Mouse (Mus musculus): ENCODE measurements around the gene Commd9.

The Commd9 gene

DNA sequence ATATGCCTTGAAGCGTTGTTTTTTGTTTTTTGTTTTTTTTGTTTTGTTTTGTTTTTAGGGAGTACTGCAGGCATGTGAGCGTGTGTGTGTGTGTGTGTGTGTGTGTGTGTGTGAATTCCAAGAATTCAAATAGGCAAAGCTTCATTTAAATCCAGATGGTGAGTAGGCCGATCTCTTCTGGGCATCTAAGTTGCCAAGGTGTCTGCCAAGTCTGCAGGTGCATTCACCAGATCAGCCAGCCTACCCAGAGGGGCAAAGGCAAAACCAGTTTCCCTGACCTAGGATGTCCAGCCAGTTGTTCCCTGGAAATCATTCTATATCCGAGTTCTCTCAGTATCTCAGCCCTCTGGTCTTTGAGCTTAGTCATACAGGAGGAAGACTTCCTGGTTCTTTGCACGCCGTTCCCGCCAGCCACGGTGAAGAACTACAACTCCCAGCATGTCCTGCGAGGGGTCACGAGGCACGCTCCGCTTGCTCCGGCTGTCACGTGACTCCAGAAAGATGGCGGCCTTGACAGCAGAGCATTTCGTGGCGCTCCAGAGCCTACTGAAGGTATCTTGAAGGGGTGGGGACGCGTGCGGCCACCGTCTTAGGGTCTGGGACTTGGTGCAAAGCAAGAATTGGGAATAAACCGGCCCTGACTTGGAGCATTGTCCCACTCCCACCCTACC, at the start of gene Commd9:
Gene Commd9, plus strand, starts transcription at position 480 of the 671 bp plus-strand sequence.
- peak; percentile 97 for DNase-seq (ENCODE audit: low spot score in 2 of 2)

DNA sequence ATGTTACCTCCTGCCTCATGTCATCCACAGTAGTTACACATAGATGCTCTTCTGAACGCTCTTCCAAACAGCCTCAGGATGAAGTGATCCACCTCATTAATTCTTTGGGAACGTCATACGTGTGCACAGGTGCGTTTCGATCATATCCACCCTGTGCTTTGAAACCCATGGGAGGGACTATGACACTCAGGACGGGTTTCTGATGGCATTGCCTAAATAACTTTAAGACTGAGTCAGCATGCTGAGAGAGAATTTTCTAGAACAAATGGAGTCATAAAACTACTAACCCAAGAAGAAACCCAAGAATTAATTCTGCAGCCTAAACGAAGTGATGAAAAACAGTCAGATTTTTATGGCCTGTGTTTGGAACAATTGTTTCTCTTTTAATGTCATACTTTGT, 43.3 kb upstream of the Commd9 start:
- DNase-seq (ENCODE audit: low spot score in 2 of 2): no peak

DNA sequence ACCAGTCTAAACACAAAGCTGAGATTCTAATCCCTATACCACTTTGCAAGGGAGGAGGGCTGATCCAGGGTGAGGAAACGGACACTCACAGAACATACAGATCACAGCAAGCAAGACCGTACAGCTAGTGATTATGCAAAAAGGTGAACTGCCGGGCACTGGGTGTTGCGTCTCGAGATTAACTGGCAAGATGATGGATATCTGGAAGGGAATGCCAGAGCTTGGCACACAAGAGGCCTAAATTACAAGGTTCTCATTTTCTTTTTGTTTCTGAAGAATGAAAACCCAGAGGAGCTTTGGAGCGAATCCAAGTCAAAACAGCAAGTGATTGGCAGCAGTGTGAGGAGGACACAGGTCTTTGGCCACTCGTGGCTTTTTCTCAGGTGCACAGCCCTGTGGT, 31.3 kb upstream of the Commd9 start:
- DNase-seq (ENCODE audit: low spot score in 2 of 2): no peak

DNA sequence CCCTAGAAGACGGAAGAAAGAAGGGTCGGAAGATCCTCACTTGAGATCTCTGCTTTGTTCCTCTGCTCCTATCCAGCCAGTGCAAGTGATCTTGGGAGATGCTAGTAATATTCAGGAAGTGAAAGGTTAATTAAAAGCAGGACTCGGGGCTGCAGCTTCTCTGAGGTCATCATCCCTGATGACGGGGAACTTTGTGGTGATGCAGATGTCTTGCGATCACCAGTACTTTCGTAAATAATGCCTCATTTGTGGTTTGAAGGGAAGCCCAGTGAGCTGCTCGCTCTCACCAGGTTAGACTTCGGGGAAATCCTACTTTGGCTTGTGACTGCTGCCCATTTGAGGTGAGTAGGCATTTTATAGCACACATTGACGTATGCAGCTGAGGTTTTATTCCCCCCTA, 29.9 kb upstream of the Commd9 start:
- no peak for DNase-seq (ENCODE audit: low spot score in 2 of 2)

DNA sequence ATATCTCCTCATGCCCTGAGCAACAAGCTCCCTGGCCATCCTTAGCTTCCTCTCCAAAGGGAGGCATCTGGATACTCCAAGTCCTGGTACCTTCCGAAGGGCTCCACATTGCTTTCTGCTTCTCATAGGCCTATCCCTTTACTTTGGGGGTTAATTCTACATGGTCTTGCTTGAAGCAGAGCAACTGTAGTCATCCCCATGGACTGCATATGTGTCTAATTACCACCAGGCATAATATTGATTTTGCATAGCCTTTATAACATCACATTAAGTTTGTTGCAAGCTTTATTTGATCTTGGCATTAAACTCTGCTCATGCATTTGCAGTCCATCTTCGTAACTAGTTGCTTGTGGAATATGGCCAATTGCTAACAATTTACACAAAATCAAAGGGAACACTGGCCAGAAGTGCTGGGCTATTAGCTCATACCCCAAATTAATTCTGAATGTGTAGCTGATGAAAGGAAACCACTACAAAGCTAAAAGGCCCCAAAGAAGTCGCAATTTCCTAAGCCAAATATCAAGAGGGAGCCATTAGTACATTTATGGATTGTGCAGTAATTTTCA, 25.0 kb upstream of the Commd9 start:
- DNase-seq (ENCODE audit: low spot score in 2 of 2): no peak

DNA sequence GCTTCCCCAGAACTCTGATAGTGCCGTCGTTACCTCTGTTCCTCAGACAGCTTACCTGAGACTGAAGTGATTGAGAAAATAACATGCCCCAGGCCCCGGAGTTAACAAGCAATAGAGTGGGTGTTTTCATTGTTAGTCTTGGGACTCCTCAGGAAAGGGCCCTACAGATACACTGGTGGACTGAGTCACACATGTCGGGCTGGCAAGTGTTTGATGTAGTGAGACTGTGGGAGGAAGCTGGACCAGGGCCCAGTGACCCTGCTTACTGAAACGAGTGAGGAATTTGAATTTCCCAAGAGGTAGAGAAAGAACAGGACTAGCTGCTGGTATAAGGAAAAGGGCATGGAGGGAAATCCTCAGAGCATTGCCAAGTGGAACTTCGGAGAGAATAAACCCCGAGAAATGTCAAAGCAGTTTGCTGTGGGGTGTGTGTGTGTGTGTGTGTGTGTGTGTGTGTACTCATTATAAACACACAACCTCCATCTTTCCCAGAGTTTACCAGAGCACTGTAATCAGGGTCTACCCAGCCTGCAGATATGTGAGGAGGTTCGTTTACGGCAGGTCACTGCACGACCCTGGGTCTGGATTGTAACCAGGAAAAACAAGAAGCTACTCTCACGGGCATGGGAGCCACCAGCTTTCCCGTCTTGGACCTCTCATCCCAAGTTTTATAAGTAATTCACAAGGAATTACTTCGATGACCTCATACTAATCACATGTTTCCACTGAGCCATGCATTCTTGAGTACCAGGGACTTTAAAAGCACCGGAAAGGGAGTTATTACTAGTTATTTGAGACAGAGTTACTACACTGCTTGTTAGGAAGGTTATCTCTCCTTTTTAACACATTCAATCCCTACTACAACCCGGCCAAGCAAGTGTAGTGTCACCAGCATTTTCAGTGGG, 23.6 kb upstream of the Commd9 start:
- peak; percentile 62 to 63 for DNase-seq (ENCODE audit: low spot score in 2 of 2)

DNA sequence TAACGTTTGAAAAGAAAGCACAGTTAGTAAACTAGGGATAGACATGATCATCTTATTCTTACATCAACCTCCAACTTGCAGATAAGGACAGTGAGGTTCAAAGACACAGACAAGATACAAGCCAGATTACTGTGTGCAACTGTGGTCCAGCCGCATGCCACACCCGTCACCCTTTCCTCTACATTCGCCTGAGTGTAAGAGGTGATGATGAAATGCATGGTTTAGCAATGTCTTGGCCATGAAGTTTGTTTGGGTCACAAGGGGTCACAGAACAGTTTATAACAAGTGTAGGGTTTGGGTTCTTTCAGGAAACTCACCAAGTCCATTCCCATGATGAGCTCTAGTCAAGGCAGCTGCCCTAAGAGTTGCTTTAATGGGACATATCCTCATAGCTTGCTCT, 17.4 kb upstream of the Commd9 start:
- DNase-seq (ENCODE audit: low spot score in 2 of 2): no peak

DNA sequence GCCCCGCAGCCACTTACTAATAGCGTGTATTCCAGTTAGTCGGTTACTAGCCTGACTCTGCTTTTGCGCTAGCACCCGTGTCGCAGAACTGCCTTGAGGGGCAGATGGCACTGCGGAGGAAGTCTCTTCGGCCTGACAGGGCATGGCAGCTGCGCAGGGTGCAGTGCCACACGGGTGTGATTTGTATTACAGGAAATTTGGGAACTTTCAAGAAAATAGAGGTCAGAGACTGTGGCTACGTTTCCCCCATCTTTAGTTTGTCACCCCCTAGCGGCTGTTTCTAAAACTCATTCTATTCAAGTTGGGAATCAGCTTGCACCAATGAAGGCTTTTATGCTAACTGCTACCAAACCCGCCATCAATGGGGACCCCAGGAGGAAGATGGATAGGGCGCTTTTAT, 14.9 kb upstream of the Commd9 start:
- DNase-seq (ENCODE audit: low spot score in 2 of 2): peak in 1 of 2 experiments; percentile 40

DNA sequence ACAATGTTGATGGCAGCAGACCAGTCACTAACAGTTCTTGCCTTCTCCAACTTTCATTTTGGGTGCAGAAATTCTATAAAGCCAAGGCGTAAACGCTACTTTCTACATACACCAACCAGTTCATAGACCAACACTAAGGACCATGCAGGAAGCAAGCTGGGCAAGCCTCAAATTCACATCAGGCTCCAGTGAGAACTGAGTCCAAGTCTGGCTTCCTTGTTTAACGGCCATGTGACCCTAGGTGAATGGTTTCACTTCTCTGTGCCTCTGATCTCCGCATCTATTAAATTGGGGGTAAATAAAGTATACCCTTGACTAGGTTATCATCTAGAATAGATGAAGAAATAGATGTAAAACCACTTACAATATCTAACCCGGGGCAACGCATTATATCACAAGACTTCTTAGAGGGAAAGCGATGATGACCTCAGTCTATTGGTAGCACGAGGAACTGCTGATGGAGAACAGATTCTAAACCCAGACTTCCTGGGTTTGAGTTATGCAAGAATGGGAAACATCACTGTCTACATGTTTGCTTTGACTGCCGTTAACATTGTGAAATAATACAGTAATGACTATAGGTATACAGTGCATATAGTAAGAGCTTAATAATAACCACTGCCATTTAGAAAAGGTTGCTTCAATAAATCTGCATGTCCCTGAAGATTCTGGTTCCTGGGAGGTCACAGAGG, 4.4 kb upstream of the Commd9 start:
- no peak for DNase-seq (ENCODE audit: low spot score in 2 of 2)

DNA sequence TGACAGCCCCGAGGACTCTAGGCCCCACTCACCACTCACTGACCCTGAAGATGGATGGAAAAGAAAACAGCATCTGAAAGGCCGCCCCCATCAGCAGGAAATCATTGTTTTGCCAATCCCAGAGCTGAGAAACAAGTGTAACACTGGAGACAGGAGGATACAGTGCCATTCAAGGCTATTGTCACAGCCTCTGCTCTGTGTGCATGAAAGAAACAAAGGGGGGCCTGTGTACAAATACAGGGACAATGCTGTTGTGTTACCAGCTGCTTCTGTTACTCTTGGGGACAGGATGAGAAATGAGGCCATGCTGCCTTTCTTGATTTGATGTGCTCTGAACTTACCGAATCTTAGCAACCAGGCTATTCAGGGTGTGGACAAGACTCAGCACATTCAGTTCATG, 3.0 kb upstream of the Commd9 start, which contains the start of gene Prr5l:
Gene Prr5l, minus strand, starts transcription at position 30 of the 400 bp plus-strand sequence.
- no peak for DNase-seq (ENCODE audit: low spot score in 2 of 2)

DNA sequence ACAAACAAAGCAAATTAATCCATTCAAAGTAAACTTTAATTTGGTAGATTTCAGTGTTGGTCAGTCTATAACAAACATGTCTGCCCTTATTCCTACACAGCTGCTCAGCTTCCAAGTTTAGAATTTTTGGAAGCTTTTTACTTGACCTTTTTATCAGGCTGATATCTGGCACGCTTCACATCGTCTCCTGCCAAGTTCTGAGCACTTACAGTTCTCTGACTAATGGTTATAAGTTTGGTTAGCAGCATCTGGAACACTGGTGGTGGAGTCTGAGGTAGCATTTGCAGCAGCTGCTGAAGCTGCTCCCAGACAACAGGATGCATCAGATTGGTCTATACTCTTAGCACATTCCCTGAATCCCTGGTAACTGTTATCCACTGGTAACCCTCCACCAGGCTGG, 1.8 kb upstream of the Commd9 start:
- DNase-seq (ENCODE audit: low spot score in 2 of 2): no peak

DNA sequence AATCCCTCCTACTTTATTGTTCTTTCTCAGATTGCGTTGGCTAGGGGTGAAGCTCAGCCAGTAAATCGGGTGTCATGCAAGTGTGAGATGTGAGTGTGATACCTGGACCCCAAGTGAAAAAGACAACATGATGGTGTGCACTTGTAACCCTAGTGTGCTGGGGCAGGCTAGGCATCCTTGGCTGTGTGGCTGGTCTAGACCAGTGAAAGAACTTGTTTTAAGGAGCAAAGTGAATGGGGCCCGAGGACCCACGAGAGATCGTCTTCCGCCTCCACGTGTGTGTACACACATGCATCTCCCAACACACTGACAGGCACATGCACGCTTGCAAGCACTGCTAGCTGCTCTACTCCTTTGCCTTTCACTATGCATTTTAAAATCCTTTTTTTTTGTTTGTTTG, 2.8 kb downstream of the Commd9 start:
- DNase-seq (ENCODE audit: low spot score in 2 of 2): no peak

DNA sequence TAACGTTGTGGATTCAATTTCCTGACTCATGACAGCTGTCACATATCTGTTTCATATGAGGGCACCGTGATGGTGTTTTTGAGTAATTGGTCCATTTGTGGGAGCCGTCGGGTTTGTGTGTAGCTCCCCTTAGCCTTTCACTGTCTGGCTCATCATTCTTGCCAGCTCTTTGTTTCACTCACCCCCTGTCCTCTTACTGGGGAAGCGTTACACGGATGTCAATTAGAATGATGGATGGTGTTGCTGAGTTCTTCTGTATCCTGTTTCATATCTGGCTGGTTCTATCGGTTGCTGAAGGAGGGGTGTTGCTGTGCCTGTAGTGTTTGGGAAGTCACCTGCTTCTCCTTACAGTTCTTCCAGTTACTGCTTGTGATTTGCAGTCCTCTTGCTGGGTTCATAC, 5.1 kb downstream of the Commd9 start:
- no peak for DNase-seq (ENCODE audit: low spot score in 2 of 2)

DNA sequence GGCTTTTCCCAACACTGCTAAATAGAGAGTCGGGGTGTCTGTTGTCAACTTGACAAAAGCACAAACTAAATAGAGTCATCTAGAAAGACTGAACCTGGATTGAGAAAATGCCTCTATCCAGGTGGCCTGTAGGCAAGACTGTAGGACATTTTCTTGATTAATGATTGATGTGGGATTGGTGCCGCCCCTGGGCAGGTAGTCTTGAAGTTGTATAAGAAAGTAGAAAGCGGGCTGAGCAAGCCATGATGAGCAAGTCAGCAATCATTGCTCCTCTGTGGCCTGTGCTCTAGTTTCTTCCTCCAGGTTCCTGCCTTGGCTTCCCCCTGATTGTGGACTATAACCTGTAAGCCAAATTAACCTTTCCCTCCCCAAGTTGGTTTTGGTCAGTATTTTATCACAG, 8.1 kb downstream of the Commd9 start:
- DNase-seq (ENCODE audit: low spot score in 2 of 2): no peak

DNA sequence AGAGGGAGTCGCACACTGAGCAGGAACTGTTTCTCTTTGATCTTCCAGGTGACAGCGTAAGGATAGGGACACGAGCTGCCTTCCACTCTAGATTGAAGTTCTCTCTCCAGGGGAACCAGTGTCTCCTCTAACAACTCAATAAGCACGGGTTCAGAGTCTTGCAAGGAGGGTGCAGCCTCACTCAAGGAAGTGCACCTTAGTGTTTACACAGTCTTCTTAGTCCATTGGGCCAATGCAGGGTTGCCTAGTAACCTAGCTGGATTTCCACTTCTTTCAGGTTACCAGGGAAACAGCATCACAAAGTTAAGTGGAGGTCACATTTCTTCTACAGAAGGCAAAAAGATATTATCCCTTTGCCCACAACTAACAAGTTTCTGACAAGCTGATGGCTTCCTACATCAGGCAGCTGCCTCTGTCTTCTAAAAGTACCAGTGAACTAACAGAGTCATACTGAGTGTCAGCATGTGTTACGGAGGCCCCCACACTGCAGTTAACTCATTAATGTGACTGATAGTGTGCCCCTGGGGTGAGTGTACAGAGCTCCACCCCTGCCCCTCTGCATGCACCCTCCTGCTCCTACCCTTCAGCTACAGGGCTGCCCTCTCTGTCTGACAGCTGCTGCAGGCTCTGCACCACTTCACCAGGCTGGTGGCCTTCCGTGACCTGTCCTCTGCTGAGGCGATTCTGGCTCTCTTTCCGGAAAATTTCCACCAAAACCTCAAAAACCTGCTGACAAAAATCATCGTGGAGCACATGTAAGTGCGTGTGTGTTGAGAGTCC, 10.6 kb downstream of the Commd9 start:
- no peak for DNase-seq (ENCODE audit: low spot score in 2 of 2)

DNA sequence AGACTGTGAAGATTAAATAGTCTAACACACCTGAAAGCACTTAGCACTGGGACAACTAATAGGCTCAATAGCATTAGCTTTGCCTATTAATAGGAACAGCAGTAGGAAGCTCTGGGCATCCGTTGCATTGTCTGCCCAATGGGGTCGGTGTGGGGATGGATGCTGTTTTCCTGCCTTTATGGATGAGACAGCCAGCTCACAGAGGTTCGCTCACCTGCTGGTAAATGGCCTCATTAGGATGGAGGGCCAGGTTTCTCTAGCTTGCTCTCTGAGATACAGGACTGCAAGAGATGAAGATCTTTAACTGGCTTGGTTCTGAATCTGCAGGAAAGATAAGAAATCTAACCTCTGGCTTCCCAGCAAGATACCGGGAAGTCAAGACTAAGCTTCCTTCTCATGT, 16.1 kb downstream of the Commd9 start:
- no peak for DNase-seq (ENCODE audit: low spot score in 2 of 2)

DNA sequence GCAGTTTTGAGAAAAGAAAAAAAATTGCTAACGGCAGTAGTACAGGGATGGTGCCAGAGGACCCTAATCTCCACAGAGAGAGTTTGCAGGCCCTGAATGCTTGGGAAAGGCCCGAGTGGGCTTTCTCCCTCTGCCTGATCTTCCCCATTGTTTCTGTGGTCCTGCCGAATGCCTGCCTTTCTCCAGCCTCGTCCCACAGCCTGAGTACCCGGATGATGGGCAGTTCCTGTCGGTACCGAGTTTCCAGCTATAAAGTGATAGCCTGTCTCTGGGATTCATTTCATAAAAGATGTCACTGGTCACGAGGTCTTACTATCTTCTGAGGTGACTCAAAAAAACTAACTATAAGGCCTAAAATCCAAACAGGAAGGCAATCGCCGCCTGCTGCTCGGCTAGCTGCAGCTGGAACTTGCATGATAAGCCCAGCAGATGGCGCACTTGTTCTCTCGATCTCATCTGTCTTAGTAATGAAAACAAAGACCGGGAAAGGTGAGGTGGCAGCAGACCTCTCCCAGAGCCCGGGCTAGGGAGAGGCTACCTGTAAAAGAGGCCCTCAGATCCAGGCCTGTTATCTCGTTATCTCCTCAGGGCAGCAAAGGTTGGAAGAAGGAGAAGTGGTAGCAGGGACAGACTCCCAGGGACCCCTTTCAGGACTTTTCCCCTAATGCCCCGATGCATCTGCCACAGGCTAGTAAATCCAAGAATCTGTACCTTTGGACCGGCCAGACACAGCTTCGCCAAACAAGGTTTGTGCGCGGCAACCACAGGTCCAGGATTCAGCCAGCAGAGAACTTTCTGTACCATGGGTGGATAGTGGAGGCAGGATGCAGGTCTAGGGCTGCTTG, 19.7 kb downstream of the Commd9 start:
- peak; percentile 88 to 90 for DNase-seq (ENCODE audit: low spot score in 2 of 2)

DNA sequence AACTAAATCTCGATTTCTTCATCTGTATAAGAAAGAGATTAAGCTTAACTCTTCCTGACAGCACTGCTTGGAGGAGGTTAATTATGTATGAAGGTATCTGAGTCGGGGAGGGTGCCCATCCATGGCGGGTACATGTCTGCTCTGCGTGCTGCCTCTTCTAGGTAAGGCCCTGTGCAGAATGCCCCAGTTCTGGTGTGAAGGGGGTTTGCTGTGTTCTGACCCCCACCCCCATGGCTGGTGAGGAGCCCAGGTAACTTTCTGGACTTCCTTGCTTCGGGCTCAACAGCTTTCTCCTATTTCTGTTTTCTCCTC, 20.3 kb downstream of the Commd9 start:
- DNase-seq (ENCODE audit: low spot score in 2 of 2): no peak

DNA sequence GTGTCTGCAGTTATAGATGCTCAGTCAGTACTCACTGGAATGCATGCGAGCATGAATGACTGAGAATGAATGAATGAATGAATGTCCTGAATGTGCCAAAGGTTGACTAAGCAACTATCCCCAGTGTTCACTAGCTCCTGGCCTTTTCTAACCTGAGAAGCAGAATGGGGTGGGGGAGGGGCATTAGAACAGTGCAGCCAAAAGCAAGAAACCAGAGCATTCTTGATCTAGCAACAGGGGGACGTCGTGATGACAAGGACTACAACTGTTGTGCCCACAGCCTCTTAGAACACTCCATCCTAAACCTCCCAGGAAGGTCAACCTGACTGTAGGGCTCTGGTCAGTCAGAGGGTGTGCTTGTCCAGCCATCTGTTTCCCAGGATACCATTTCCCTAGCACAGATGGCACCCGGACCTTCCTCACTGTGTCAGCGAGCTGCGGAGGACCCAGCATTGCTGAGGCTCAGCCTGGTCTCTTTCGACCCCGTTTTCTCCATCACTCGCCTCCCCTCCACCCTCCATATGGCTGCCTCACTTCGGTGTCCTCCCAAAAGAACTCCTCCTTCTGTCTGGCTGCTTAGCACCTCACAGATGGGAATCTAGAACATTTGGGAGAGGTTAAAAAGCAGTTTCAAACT, 21.5 kb downstream of the Commd9 start:
- peak; percentile 55 to 62 for DNase-seq (ENCODE audit: low spot score in 2 of 2)

DNA sequence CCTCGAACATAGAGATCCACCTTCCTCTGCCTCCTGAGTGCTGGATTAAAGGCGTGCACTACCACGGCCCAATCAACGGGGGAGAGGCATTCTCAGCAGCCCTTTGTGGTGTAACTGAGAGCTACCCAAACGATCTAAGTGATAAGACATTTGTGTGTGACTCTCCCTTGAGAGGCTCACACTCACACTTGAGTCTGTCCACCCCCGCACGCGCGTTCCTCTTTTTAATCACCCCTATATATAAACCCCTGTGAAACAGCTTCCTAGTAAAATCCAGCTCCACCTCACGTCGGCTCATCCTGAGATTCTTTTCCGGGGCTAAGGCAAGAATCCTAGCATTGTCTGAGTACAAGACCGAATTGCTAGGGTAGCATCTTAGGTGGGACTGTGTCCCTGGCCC, 22.7 kb downstream of the Commd9 start:
- no peak for DNase-seq (ENCODE audit: low spot score in 2 of 2)

Measured in right cerebral cortex, postnatal 10 days (tissue).